Mouse (Mus musculus) spleen, adult 18-20 months (tissue): ENCODE results near the gene Mpz.

Experiments used
- DNase-seq, 2 experiments: peaks; one replicate each; pipeline ENCODE4 v3.0.0; 2022; ENCODE audit warnings: mixed read lengths in 2 of 2

Gene Mpz

GRCm38 (mm10) chr1:171189046-171189445, 38.5 kb downstream of the Mpz start:
- no peak for DNase-seq

DNA sequence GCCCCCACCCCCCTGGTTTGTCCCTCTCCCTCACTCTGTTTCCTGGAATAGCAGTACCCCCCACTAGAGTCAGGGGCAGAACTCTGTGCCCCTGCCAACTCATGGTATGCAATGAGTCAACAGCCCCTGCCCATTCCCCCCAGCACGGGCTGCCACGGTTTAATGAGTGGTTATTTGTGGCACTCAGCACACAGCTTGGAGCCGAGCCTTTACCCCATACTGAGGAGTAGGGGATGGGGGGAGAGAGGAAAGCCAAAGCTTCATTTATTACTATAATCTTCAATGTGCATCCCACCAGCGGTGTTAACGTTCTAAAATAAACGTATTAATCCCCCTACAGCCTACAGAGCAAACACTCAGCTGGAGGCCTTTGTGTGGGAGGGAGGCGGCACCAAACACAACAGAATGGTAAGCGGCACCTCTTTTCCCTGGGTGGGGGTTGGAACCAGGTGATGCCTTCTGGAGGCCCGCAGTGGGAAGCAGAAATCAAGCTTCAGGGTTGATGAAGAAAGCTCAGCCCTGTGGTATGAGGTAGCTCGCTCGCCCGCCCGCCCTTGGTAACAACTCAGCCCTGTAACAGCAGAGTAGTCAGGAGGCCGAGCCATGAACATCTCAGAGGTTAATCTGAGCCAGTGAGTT, 39.1 kb downstream of the Mpz start:
- DNase-seq, result no peak

GRCm38 (mm10) chr1:171190832-171191231, 40.3 kb downstream of the Mpz start:
- DNase-seq, result no peak

DNA sequence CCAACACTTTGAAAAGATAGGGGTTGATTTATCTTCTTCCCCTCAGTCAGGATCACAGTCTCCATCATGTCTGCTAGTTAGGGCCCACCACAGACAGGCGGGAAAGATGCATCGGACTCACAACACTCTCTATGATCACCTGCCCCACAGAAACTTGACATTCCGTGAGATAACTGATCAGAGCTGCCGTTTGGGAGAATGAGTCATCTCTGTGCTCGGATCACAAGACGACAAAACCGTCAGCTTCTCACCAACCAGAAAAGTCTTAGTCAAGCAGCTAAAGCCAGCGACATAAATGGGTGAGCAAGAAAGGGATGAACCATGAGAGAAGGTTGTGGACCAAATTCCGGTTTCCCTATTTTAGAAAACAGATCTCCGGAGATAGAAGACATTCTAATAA, 41.8 kb downstream of the Mpz start:
- DNase-seq, result no peak

- DNase-seq, result no peak
These were observed 42.8 kb downstream of the Mpz start for GRCm38 (mm10) chr1:171193093-171193840.

GRCm38 (mm10) chr1:171193911-171194830, 43.7 kb downstream of the Mpz start:
- DNase-seq, result no peak

GRCm38 (mm10) chr1:171195046-171195822, 44.7 kb downstream of the Mpz start:
- DNase-seq, result no peak

DNA sequence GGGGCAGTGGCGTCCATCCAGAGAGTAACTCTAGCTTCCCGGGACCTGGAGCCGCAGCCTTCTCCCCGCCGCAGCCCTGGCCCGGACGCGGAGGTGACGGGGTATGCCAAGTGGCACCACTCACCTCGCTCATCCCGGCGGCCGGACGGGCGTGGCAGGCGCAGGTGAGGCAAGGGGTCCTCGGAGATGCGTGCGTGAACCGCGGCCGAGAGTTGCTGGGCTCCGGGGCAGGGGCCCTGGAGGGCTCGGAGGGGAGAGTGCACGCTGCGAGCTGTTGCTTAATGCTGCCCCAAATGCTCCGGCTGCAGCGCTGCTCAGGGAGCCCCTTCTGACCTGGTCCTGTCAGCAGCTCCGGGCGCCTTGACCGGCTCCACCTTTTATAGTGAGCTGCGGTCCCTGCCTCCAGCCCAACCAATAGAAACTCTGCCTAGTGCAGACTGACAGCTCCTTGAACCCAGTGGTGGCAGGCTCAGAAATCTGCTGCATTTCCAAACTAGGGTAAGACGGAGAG, 45.4 kb downstream of the Mpz start, which contains the start of gene Pcp4l1:
Gene Pcp4l1 (minus strand): TSS at position 382 of the 511 bp plus-strand sequence.
- DNase-seq, result peak in 1 of 2 experiments; percentile 10

DNA sequence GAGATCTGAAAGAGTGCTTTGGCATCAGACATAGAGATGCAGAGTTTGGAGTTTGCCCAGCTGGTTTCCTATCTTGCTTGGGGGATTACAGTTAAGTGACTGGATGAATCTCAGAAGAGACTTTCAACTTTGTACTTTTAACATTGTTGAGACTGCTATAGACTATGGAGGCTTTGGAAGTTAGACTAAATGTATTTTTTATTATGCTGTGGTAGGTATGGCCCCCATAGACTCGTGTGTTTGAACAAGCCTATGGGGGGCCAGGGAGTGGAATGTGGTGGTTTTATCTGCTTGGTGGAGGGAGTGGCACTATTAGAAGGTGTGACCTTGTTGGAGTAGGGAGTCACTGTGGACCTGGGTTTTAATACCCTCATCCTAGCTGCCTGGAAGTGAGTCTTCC, 49.0 kb downstream of the Mpz start:
- no peak for DNase-seq

GRCm38 (mm10) chr1:171200769-171201168, 50.3 kb downstream of the Mpz start:
- no peak for DNase-seq

- DNase-seq, result no peak
These were observed 53.1 kb downstream of the Mpz start for GRCm38 (mm10) chr1:171203471-171204248.

DNA sequence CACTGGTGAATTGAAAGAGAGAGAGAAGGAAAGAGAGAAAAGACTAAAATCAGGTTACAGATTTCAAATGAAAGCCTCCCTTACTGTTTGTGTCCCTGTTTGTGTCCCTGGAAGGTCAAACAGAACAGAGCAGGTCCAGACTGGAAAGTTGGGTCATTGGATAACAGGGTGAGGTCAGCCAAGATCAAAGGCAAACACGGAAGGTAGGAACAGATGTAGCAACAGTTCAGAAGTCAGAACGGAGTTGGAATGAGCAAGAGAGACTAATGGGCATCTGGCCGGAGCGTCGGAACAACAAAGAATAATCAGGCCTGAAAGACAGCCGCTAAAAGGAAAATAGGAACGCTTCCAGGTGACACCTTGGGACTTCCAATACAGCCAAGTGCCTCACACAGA, 53.7 kb downstream of the Mpz start:
- DNase-seq, result no peak

DNA sequence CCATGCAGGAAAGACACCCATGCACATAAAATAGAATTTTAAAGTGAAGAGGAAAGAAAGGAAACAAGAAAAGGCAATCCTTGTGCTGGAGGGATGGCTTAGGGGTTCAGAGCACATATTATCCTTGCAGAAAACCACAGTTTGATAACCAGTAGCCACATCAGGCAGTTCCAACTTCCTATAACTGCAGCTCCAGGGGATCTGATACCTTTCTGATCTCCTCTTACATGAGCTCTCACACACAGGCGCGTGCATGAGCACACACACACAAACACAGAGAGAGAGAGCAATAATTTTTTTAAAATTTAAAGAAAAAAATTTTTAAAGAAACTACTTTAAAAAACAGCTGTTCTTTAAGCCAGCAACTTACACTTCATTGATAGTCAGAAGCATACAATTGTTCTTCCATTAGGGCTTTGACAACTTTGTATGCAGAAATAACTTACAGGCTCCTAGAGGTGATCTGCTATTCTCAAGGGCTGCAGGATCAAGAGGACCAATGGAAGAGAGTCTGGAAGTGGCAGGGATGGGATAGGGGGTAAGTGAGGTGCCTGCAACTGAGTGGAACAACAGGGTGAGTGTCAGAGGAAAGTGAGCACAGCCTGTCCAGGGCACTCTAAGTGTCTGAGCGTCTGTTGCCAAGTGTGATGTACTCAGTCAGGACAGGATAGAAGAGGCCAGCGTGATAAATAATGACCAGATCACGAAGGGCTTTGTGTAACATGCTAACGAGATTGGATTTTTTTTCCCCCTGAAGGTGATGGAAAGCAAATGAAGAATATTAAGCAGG, 55.4 kb downstream of the Mpz start:
- no peak for DNase-seq

DNA sequence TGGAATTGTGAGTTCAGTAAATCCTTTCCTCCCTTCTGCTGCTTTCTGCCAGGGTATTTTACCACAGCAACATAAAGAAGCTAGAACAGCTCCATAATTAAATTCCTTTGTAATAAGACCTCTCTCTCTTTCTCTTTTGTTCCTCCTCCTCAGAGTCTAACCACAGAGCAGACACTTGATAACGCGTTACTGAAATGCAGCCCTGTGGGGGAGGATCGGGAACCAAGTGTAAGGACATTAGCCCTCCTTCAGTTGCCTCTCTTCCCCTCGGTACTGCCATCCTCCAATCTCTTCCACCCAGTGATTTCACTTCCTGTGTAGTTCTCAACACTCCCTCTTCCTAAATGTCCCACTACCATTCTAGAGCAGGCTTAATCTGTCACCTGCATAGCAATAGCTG, 58.9 kb downstream of the Mpz start:
- DNase-seq, result no peak
